Mouse (Mus musculus): ENCODE data around the gene 1110059E24Rik. TPM values are rescaled to one million over a fixed set of nuclear protein-coding genes. Genes with fewer than 3 reads are reported as not detected.
A peak's percentile ranks its signal among the peaks of the same experiment; 100 is the strongest.

1110059E24Rik gene
- polyA plus RNA-seq, 1 experiment from 2014 or later, result 46.3 TPM

DNA sequence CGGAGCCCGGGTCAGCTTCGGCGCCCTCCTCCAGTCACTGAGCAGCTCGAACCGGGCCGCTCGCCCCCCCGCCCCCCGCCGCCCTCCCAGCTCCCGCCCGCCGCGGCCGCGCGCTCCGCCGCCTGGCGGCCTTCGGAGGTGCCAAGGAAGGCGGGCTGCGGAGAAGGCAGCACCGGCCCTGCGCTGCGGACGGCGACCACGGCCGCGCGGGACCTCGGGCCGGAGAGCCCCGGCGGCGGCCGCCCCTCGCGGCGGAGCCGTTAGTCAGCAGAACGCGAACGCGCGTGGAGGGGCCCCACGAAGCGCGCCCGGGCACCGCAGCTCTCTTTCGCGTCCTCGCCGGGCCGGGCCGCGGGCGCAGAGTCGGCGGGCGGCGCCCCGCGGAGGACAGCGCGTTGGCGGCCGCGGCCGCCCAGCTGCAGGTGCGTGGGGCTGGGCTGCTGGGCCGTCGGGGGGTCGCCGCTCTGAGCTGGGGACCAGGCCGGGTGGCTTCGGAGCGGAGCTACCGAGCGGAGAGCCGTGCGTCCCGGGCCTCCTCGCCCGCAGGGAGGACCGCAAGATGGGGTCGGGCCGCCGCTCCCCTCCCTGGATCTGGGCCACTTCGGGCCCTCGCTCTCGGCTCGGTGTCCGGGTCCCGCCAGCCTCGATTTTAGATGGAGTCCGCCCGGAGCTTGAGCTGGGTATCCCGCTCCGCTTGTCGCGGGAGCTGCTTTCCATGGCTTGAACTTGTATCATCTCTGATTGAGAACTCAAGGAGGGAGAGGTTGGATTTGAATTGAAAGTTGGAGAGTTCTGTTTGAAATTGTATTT lies 601 bp upstream of the 1110059E24Rik start, which contains the start of gene Abhd17b:
Abhd17b (plus strand) TSS at position 14 of the 810 bp plus-strand sequence.
- Histone ChIP-seq H3K27me3 (ENCODE audit: control insufficient read depth, insufficient read depth, low read length) (no peaks in the 10 kb centered on the region), H3K36me3 (ENCODE audit: control insufficient read depth, insufficient read depth, low read length) (no peaks in the 10 kb centered on the region), H3K4me2 (ENCODE audit: low read depth, low read length) (peak within 1 kb of the TSS; percentile 66), H3K4me3 (replicated peaks; ENCODE audit: low read length) (peak within 1 kb of the TSS; percentile 90), H3K27ac (ENCODE audit: low read length) (peak within 1 kb of the TSS; percentile 98), H3K9me3 (replicated peaks; ENCODE audit: control insufficient read depth, low read length) (no peaks in the 10 kb centered on the region), H3K4me1 (ENCODE audit: control insufficient read depth, insufficient read depth, low read length) (peaks cover 11% of the 10 kb centered on the region), H3K9ac (ENCODE audit: low read length) (peak within 1 kb of the TSS; percentile 96)
- under 1% methylated on average over 100 of the region's 105 CpGs for WGBS
- ATAC-seq (ENCODE audit: insufficient read depth, low FRiP score), result peak; percentile 28; the same call in 1 of the 2 replicates

GRCm38 (mm10) chr19:21651664-21652063 lies 1.1 kb downstream of the 1110059E24Rik start:
- ATAC-seq (ENCODE audit: insufficient read depth, low FRiP score), result no peak
- Histone ChIP-seq H3K4me1 (ENCODE audit: control insufficient read depth, insufficient read depth, low read length) (peaks cover 11% of the 10 kb centered on the region), H3K27me3 (ENCODE audit: control insufficient read depth, insufficient read depth, low read length) (no peaks in the 10 kb centered on the region), H3K27ac (ENCODE audit: low read length) (peak overlapping the region; percentile 98; the same call in 1 of the 2 replicates), H3K4me2 (ENCODE audit: low read depth, low read length) (peak overlapping the region; percentile 66), H3K36me3 (ENCODE audit: control insufficient read depth, insufficient read depth, low read length) (no peaks in the 10 kb centered on the region), H3K4me3 (replicated peaks; ENCODE audit: low read length) (peak overlapping the region; percentile 90), H3K9me3 (replicated peaks; ENCODE audit: control insufficient read depth, low read length) (no peaks in the 10 kb centered on the region), H3K9ac (ENCODE audit: low read length) (peak overlapping the region; percentile 96)
- WGBS, result 27% methylated on average over 6 of the region's 6 CpGs

- ATAC-seq (ENCODE audit: insufficient read depth, low FRiP score), result peak; percentile 29; the same call in 1 of the 2 replicates
- Histone ChIP-seq H3K27me3 (ENCODE audit: control insufficient read depth, insufficient read depth, low read length) (no peaks in the 10 kb centered on the region), H3K9ac (ENCODE audit: low read length) (no peak overlapping the region), H3K36me3 (ENCODE audit: control insufficient read depth, insufficient read depth, low read length) (no peaks in the 10 kb centered on the region), H3K27ac (ENCODE audit: low read length) (peak overlapping the region; percentile 8; the same call in 1 of the 2 replicates), H3K4me3 (replicated peaks; ENCODE audit: low read length) (no peak overlapping the region), H3K4me2 (ENCODE audit: low read depth, low read length) (no peak overlapping the region), H3K9me3 (replicated peaks; ENCODE audit: control insufficient read depth, low read length) (no peaks in the 10 kb centered on the region), H3K4me1 (ENCODE audit: control insufficient read depth, insufficient read depth, low read length) (no peaks in the 10 kb centered on the region)
- WGBS, result 60% methylated on average over 6 of the region's 6 CpGs
These were observed 6.6 kb downstream of the 1110059E24Rik start for GRCm38 (mm10) chr19:21646142-21646541.

GRCm38 (mm10) chr19:21645301-21645700 lies 7.5 kb downstream of the 1110059E24Rik start:
- Histone ChIP-seq H3K27me3 (ENCODE audit: control insufficient read depth, insufficient read depth, low read length) (no peaks in the 10 kb centered on the region), H3K4me3 (replicated peaks; ENCODE audit: low read length) (no peak overlapping the region), H3K4me1 (ENCODE audit: control insufficient read depth, insufficient read depth, low read length) (no peaks in the 10 kb centered on the region), H3K27ac (ENCODE audit: low read length) (no peak overlapping the region; the same call in 1 of the 2 replicates), H3K4me2 (ENCODE audit: low read depth, low read length) (no peak overlapping the region), H3K9me3 (replicated peaks; ENCODE audit: control insufficient read depth, low read length) (no peaks in the 10 kb centered on the region), H3K9ac (ENCODE audit: low read length) (no peak overlapping the region), H3K36me3 (ENCODE audit: control insufficient read depth, insufficient read depth, low read length) (no peaks in the 10 kb centered on the region)
- ATAC-seq (ENCODE audit: insufficient read depth, low FRiP score), result no peak
- 58% methylated on average over 4 of the region's 4 CpGs for WGBS

- H3K36me3 ChIP-seq (ENCODE audit: control insufficient read depth, insufficient read depth, low read length), result no peaks in the 10 kb centered on the region
- H3K27me3 ChIP-seq (ENCODE audit: control insufficient read depth, insufficient read depth, low read length), result no peaks in the 10 kb centered on the region
- no peaks in the 10 kb centered on the region for H3K9me3 ChIP-seq (replicated peaks; ENCODE audit: control insufficient read depth, low read length)
- H3K9ac ChIP-seq (ENCODE audit: low read length), result no peak overlapping the region
- no peak overlapping the region for H3K4me3 ChIP-seq (replicated peaks; ENCODE audit: low read length)
- 88% methylated on average over 1 of the region's 1 CpGs for WGBS
- H3K4me2 ChIP-seq (ENCODE audit: low read depth, low read length), result no peak overlapping the region
- H3K4me1 ChIP-seq (ENCODE audit: control insufficient read depth, insufficient read depth, low read length), result no peaks in the 10 kb centered on the region
- ATAC-seq (ENCODE audit: insufficient read depth, low FRiP score), result no peak
- no peak overlapping the region for H3K27ac ChIP-seq (ENCODE audit: low read length)
These were observed 8.8 kb downstream of the 1110059E24Rik start for GRCm38 (mm10) chr19:21643935-21644334.

GRCm38 (mm10) chr19:21637672-21638071 lies 15.1 kb downstream of the 1110059E24Rik start:
- WGBS, result 52% methylated on average over 7 of the region's 7 CpGs

DNA sequence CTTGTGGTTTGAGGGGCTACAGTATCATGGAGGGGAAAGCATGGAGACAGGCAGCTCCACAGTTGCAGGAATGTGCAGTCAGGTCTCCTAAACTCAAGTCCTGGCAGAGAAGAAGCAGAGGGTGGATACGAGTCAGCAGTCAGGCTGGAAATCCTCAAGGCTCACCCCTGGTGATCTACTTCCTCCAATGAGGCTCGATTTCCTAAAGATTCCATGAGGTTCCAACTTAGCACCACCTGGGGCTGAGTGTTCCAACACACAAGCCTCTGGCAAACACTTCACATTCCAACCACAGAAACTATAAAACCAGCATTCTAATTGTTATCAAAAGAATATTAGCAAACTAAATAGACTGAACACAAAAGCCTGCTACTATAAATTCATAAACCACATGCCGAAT lies 15.9 kb downstream of the 1110059E24Rik start:
- H3K9me3 ChIP-seq (replicated peaks; ENCODE audit: control insufficient read depth, low read length), result no peaks in the 10 kb centered on the region
- ATAC-seq (ENCODE audit: insufficient read depth, low FRiP score), result no peak
- WGBS, result 64% methylated on average over 3 of the region's 3 CpGs
- H3K9ac ChIP-seq (ENCODE audit: low read length), result no peak overlapping the region
- H3K27me3 ChIP-seq (ENCODE audit: control insufficient read depth, insufficient read depth, low read length), result no peaks in the 10 kb centered on the region
- no peak overlapping the region for H3K27ac ChIP-seq (ENCODE audit: low read length)
- peaks cover 4% of the 10 kb centered on the region; the same call in 1 of the 2 replicates for H3K36me3 ChIP-seq (ENCODE audit: control insufficient read depth, insufficient read depth, low read length)
- no peaks in the 10 kb centered on the region for H3K4me1 ChIP-seq (ENCODE audit: control insufficient read depth, insufficient read depth, low read length)
- H3K4me2 ChIP-seq (ENCODE audit: low read depth, low read length), result no peak overlapping the region
- no peak overlapping the region for H3K4me3 ChIP-seq (replicated peaks; ENCODE audit: low read length)

More at GRCm38 (mm10) chr19:21637672-21638071, 15.1 kb downstream of the 1110059E24Rik start:
- no peaks in the 10 kb centered on the region for H3K27me3 ChIP-seq (ENCODE audit: control insufficient read depth, insufficient read depth, low read length)
- no peaks in the 10 kb centered on the region for H3K4me1 ChIP-seq (ENCODE audit: control insufficient read depth, insufficient read depth, low read length)
- H3K4me3 ChIP-seq (replicated peaks; ENCODE audit: low read length), result no peak overlapping the region
- H3K9ac ChIP-seq (ENCODE audit: low read length), result no peak overlapping the region
- no peak overlapping the region for H3K4me2 ChIP-seq (ENCODE audit: low read depth, low read length)
- peaks cover 4% of the 10 kb centered on the region; the same call in 1 of the 2 replicates for H3K36me3 ChIP-seq (ENCODE audit: control insufficient read depth, insufficient read depth, low read length)
- ATAC-seq (ENCODE audit: insufficient read depth, low FRiP score), result no peak
- H3K27ac ChIP-seq (ENCODE audit: low read length), result no peak overlapping the region
- no peaks in the 10 kb centered on the region for H3K9me3 ChIP-seq (replicated peaks; ENCODE audit: control insufficient read depth, low read length)

GRCm38 (mm10) chr19:21635406-21635805 lies 17.4 kb downstream of the 1110059E24Rik start:
- no peak for ATAC-seq (ENCODE audit: insufficient read depth, low FRiP score)
- no peak overlapping the region for H3K4me3 ChIP-seq (replicated peaks; ENCODE audit: low read length)
- no peak overlapping the region for H3K4me2 ChIP-seq (ENCODE audit: low read depth, low read length)
- H3K9me3 ChIP-seq (replicated peaks; ENCODE audit: control insufficient read depth, low read length), result no peaks in the 10 kb centered on the region
- no peak overlapping the region for H3K9ac ChIP-seq (ENCODE audit: low read length)
- 83% methylated on average over 2 of the region's 2 CpGs for WGBS
- no peaks in the 10 kb centered on the region for H3K4me1 ChIP-seq (ENCODE audit: control insufficient read depth, insufficient read depth, low read length)
- peaks cover 4% of the 10 kb centered on the region; the same call in 1 of the 2 replicates for H3K36me3 ChIP-seq (ENCODE audit: control insufficient read depth, insufficient read depth, low read length)
- H3K27me3 ChIP-seq (ENCODE audit: control insufficient read depth, insufficient read depth, low read length), result no peaks in the 10 kb centered on the region
- H3K27ac ChIP-seq (ENCODE audit: low read length), result no peak overlapping the region

GRCm38 (mm10) chr19:21630656-21631331 lies 22.0 kb downstream of the 1110059E24Rik start:
- H3K4me1 ChIP-seq (ENCODE audit: control insufficient read depth, insufficient read depth, low read length), result no peaks in the 10 kb centered on the region
- H3K9me3 ChIP-seq (replicated peaks; ENCODE audit: control insufficient read depth, low read length), result no peaks in the 10 kb centered on the region
- no peak overlapping the region for H3K4me3 ChIP-seq (replicated peaks; ENCODE audit: low read length)
- 48% methylated on average over 14 of the region's 14 CpGs for WGBS
- no peaks in the 10 kb centered on the region for H3K36me3 ChIP-seq (ENCODE audit: control insufficient read depth, insufficient read depth, low read length)
- no peaks in the 10 kb centered on the region for H3K27me3 ChIP-seq (ENCODE audit: control insufficient read depth, insufficient read depth, low read length)
- H3K4me2 ChIP-seq (ENCODE audit: low read depth, low read length), result no peak overlapping the region
- no peak overlapping the region for H3K27ac ChIP-seq (ENCODE audit: low read length)
- H3K9ac ChIP-seq (ENCODE audit: low read length), result no peak overlapping the region
- no peak for ATAC-seq (ENCODE audit: insufficient read depth, low FRiP score)
